Mouse (Mus musculus): ENCODE data around the gene Trex1.

DNA sequence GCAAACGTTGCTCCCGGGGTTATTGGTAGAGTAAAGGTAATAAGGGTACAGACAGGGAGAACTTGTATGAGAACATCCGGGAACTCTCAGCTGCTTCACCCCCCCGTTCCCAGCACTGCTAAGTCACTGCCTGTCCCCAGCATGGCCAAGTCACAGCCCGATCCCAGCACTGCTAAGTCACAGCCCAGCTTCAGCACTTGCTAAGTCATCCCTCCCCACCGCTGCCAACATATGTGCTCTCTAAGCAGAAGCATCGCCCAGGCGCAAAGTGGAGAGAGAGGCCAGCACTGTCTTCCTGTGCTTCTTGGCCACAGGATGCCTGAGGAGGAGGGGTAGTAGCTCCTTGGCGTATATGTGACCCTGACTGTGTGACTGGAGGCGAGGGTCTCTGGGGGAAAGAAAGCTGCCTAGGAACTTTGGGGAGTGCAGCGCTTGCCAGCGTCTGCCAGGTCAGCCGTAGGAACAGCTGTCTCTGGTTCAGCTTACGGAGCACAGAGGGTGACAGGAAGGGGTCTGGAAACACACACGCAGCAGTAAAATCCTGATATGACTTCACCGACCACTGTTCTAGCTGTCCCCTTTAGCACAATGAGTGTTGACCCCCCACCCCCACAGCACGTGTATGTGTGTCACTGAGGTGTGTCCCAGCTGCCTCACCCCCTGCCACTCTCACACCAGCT, 49.8 kb downstream of the Trex1 start:
- TF ChIP-seq POLR2A (IDR thresholded peaks at IDR 0.05; ENCODE audit: borderline replicate concordance, insufficient read depth, low read length) (no peak), CTCF (IDR thresholded peaks at IDR 0.05; ENCODE audit: borderline replicate concordance, insufficient read depth, low read depth, low read length) (no peak)

Measured in cerebellum, adult 2 months (tissue).